Mouse (Mus musculus): ENCODE results near the gene Lrig2. TPM values are rescaled to one million over a fixed set of nuclear protein-coding genes. Genes with fewer than 3 reads are reported as not detected.

The Lrig2 gene
- total and polyA plus RNA-seq, 3 experiments: 3.7 to 8.9 (median 8.9) TPM

DNA sequence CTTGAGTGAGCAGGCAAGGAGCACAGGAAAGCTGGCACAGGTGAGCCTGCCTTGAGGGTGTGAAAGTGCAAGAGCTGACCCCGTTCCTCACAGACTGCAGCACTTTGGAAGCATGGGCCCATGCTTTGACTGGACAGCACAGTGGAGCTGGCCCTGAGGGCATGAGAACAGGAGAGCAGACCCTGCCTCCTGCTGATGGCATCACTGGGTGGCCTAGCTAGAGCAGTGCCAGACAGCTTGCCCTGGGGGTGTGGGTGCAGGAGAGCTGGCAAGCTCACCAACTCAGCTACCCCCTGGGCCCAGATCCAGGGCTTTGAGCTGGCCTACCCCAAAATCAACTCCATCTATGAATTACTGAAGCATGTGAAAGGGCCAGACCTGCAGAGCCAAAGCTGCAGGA, 53.1 kb downstream of the Lrig2 start:
- no peaks in the 10 kb centered on the region for H3K79me2 ChIP-seq (replicated peaks; ENCODE audit: control insufficient read depth, insufficient read depth, low read length)
- no peak overlapping the region for H3K27ac ChIP-seq
- no peak overlapping the region for H3K4me3 ChIP-seq
- no peak for DNase-seq
- no peaks in the 10 kb centered on the region for H3K4me1 ChIP-seq (ENCODE audit: control insufficient read depth, insufficient read depth, low read length)
- 100% methylated on average over 1 of the region's 1 CpGs for WGBS
- no peaks in the 10 kb centered on the region; the same call in none of the 2 replicates for H3K36me3 ChIP-seq (ENCODE audit: control insufficient read depth, insufficient read depth, low read length)
- intact Hi-C loops (cut with DNase I): no loop called here
- no peak overlapping the region for H3K9ac ChIP-seq (ENCODE audit: low read depth, low read length)
- TF ChIP-seq EP300 (IDR thresholded peaks at IDR 0.05; ENCODE audit: insufficient read depth, low read depth, low read length) (no peak), CTCF (IDR thresholded peaks at IDR 0.05) (no peak), POLR2A (IDR thresholded peaks at IDR 0.05; ENCODE audit: insufficient read depth, low read depth, low read length) (no peak)
- no peaks in the 10 kb centered on the region for H3K27me3 ChIP-seq (ENCODE audit: control insufficient read depth, insufficient read depth, low read length)

DNA sequence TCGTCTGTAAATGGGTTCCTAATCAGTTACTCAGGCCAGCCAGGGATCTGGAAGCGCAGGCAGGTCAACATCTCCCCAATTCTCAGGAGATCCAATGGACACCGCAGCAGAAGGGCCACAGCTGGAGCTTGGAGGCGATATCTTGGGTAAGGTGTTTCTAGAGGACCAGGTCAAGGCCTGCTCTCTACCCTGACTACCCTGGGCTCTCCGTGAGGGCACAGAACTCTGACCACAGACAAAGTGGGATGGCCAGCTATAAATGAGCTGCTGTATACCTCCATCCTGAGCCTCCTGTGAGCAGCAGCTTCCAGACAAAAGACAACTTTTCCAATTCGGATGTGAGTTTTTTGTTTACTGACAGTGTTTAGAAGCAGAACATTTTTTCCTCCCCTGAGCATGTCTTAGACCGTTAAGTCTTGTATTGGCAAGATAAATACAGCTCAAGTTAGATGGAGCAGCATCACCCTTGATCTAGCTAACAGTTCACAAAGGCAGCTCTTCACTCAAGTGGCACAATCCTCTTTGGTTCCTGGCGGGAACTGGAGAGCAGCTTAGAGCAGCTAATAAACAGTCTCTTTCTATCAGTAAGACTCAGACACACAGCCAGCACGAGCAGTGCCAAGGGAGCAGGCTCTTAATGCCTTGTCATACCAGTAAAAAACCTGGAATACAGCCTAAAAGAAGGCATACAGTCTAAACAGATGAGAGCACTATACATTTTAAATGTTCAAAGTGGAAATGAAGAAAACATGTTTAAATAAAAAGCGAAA, 56.0 kb downstream of the Lrig2 start:
- Histone ChIP-seq H3K79me2 (replicated peaks; ENCODE audit: control insufficient read depth, insufficient read depth, low read length) (no peaks in the 10 kb centered on the region), H3K27me3 (ENCODE audit: control insufficient read depth, insufficient read depth, low read length) (no peaks in the 10 kb centered on the region), H3K4me3 (no peak overlapping the region), H3K36me3 (ENCODE audit: control insufficient read depth, insufficient read depth, low read length) (no peaks in the 10 kb centered on the region; the same call in 1 of the 2 replicates), H3K27ac (no peak overlapping the region), H3K9ac (ENCODE audit: low read depth, low read length) (no peak overlapping the region), H3K4me1 (ENCODE audit: control insufficient read depth, insufficient read depth, low read length) (no peaks in the 10 kb centered on the region)
- intact Hi-C loops (cut with DNase I): no loop called here
- no peak for DNase-seq
- whole genome bisulfite sequencing: 76% methylated on average over 10 of the region's 10 CpGs
- no peak for TF ChIP-seq CTCF (IDR thresholded peaks at IDR 0.05)
- TF ChIP-seq EP300 (IDR thresholded peaks at IDR 0.05; ENCODE audit: insufficient read depth, low read depth, low read length): no peak
- no peak for TF ChIP-seq POLR2A (IDR thresholded peaks at IDR 0.05; ENCODE audit: insufficient read depth, low read depth, low read length)

DNA sequence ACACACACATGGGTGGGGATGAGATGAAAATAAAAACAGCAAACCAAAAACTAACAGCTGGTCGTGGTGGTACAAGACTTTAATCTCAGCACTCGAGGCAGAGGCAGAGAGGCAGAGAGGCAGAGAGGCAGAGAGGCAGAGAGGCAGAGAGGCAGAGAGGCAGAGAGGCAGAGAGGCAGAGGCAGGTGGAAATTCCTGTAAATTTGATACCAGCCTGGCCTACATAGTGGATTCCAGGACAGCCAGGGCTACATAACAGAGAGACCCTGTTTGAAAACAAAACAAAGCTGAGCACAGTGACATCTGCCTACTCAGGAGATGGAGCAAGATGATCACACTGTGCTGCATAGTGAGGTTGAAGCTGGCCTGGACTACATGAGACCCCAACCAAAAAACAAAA, 64.5 kb downstream of the Lrig2 start:
- no peaks in the 10 kb centered on the region for H3K27me3 ChIP-seq (ENCODE audit: control insufficient read depth, insufficient read depth, low read length)
- H3K4me1 ChIP-seq (ENCODE audit: control insufficient read depth, insufficient read depth, low read length): no peaks in the 10 kb centered on the region; the same call in 1 of the 2 replicates
- no peak overlapping the region for H3K9ac ChIP-seq (ENCODE audit: low read depth, low read length)
- no peaks in the 10 kb centered on the region for H3K79me2 ChIP-seq (replicated peaks; ENCODE audit: control insufficient read depth, insufficient read depth, low read length)
- 66% methylated on average over 2 of the region's 2 CpGs for WGBS
- intact Hi-C loops (cut with DNase I): no loop called here
- DNase-seq: no peak
- TF ChIP-seq POLR2A (IDR thresholded peaks at IDR 0.05; ENCODE audit: insufficient read depth, low read depth, low read length) (no peak), CTCF (IDR thresholded peaks at IDR 0.05) (no peak), EP300 (IDR thresholded peaks at IDR 0.05; ENCODE audit: insufficient read depth, low read depth, low read length) (no peak)
- H3K27ac ChIP-seq: no peak overlapping the region
- no peak overlapping the region for H3K4me3 ChIP-seq
- H3K36me3 ChIP-seq (ENCODE audit: control insufficient read depth, insufficient read depth, low read length): no peaks in the 10 kb centered on the region

DNA sequence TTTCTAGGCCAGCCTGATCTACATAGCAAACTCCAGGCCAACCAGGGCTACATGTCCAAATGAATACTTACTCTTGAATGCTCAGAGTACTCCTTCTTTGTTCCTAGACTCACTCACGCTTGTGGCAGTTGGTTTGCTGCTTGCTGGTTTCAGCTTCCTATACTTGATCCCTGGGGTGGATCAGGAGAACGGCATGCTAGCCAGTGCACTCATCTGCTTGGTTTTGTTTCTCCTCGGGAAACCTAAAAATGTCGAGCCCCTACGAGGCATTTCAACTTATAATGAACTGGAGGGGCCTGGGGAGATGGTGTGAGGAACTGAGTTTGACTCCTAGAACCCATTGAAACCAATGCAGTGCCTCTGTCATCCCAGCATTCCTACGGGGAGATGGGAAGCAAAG, 65.0 kb downstream of the Lrig2 start:
- Histone ChIP-seq H3K9ac (ENCODE audit: low read depth, low read length) (no peak overlapping the region), H3K4me3 (no peak overlapping the region), H3K79me2 (replicated peaks; ENCODE audit: control insufficient read depth, insufficient read depth, low read length) (no peaks in the 10 kb centered on the region), H3K27ac (no peak overlapping the region), H3K27me3 (ENCODE audit: control insufficient read depth, insufficient read depth, low read length) (no peaks in the 10 kb centered on the region), H3K4me1 (ENCODE audit: control insufficient read depth, insufficient read depth, low read length) (peaks cover under 1% of the 10 kb centered on the region), H3K36me3 (ENCODE audit: control insufficient read depth, insufficient read depth, low read length) (no peaks in the 10 kb centered on the region)
- WGBS: 86% methylated on average over 6 of the region's 6 CpGs
- intact Hi-C loops (cut with DNase I): no loop called here
- no peak for DNase-seq
- TF ChIP-seq EP300 (IDR thresholded peaks at IDR 0.05; ENCODE audit: insufficient read depth, low read depth, low read length) (no peak), POLR2A (IDR thresholded peaks at IDR 0.05; ENCODE audit: insufficient read depth, low read depth, low read length) (no peak), CTCF (IDR thresholded peaks at IDR 0.05) (no peak)

DNA sequence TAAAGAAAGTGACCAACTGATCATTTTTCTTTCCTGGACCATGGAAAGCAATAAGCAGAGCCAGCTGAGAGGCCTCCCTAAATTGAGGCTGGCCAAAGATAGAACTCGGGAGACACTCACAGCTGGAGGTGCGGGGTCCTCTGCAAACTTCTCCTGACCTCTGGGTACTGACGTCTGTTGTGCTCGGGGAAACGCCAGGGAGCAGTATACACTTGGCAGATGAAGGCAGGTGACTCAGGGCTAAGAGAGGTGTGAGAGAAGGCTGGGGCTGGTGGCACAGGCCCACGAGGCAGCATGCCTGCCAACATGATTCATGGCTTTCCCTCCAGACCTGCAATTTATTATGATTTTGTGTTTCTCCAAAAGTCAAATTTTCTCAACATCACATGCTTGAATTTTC, 66.1 kb downstream of the Lrig2 start:
- no peaks in the 10 kb centered on the region for H3K36me3 ChIP-seq (ENCODE audit: control insufficient read depth, insufficient read depth, low read length)
- no peak overlapping the region for H3K27ac ChIP-seq
- DNase-seq: peak in 1 of 2 experiments; percentile 43
- H3K79me2 ChIP-seq (replicated peaks; ENCODE audit: control insufficient read depth, insufficient read depth, low read length): no peaks in the 10 kb centered on the region
- intact Hi-C loops (cut with DNase I): no loop called here
- TF ChIP-seq EP300 (IDR thresholded peaks at IDR 0.05; ENCODE audit: insufficient read depth, low read depth, low read length) (0 out of 2 replicates have a peak, but pooled peaks have one; percentile 20), POLR2A (IDR thresholded peaks at IDR 0.05; ENCODE audit: insufficient read depth, low read depth, low read length) (no peak), CTCF (IDR thresholded peaks at IDR 0.05) (peak; percentile 51)
- H3K9ac ChIP-seq (ENCODE audit: low read depth, low read length): no peak overlapping the region
- WGBS: 39% methylated on average over 6 of the region's 6 CpGs
- H3K4me3 ChIP-seq: no peak overlapping the region
- no peaks in the 10 kb centered on the region for H3K27me3 ChIP-seq (ENCODE audit: control insufficient read depth, insufficient read depth, low read length)
- H3K4me1 ChIP-seq (ENCODE audit: control insufficient read depth, insufficient read depth, low read length): peaks cover 4% of the 10 kb centered on the region

DNA sequence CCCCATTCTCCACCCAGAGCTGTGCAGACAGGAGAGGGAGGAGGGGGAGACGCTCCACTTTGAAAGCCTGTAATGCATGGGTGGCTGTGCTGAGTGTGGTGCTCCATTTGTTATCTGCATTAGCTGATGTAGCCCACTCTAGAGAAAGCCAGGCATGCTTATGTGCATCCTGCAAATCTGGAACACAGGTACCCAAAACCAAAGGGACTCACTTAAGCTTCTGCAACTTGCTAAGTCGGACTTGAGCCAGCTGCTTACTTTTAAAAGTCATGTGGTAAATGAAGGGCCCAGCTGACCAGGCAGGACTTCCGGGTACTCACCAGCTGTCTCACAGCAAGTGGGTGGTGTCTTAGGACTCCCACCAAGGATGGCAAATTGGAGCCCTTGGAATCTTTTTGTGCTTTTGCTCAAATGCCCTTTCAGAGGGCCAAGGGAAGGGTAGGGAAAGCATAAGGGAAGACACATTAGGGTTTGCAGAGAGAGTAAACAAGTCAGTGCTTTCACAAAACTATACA, 66.7 kb downstream of the Lrig2 start:
- 60% methylated on average over 3 of the region's 3 CpGs for whole genome bisulfite sequencing
- intact Hi-C loops (cut with DNase I): loop anchor here (5.0 kb wide), 4 partner anchors 128 to 533 kb away; partner anchors contain the start of gene Rsbn1
- TF ChIP-seq POLR2A (IDR thresholded peaks at IDR 0.05; ENCODE audit: insufficient read depth, low read depth, low read length) (no peak), CTCF (IDR thresholded peaks at IDR 0.05) (no peak), EP300 (IDR thresholded peaks at IDR 0.05; ENCODE audit: insufficient read depth, low read depth, low read length) (no peak)

More for the DNA sequence above, 66.7 kb downstream of the Lrig2 start:
- no peaks in the 10 kb centered on the region for H3K79me2 ChIP-seq (replicated peaks; ENCODE audit: control insufficient read depth, insufficient read depth, low read length)
- H3K4me3 ChIP-seq: no peak overlapping the region
- no peak overlapping the region for H3K9ac ChIP-seq (ENCODE audit: low read depth, low read length)
- no peaks in the 10 kb centered on the region for H3K27me3 ChIP-seq (ENCODE audit: control insufficient read depth, insufficient read depth, low read length)
- H3K4me1 ChIP-seq (ENCODE audit: control insufficient read depth, insufficient read depth, low read length): peaks cover 5% of the 10 kb centered on the region
- no peak for DNase-seq
- no peaks in the 10 kb centered on the region for H3K36me3 ChIP-seq (ENCODE audit: control insufficient read depth, insufficient read depth, low read length)
- no peak overlapping the region for H3K27ac ChIP-seq

Data from heart, adult 2 months (tissue).